Mouse (Mus musculus): ENCODE measurements around the gene Ccdc127. TPM values are rescaled to one million over a fixed set of nuclear protein-coding genes. Genes with fewer than 3 reads are reported as not detected.

Gene Ccdc127
- polyA plus RNA-seq, 1 experiment: 3.4 TPM

DNA sequence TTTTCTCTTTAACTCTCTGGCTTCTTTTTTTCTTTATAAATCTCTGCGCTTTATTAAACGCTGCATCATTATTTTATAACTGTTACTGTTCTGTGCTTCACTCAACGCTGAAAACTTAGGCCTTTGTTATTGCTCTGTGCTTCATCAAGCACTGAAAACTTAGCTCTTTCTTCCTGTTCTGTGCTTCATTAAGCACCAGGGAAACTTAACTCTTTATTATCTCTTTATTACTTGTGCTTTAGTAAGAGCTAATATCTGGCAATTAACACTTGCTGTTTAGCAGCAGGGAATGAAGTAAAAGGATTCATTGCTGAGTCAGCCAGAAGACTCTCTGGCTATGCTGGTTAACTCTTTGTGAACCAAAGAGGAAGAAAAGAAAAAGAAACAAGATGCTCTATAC is 32.2 kb downstream of the Ccdc127 start:
- Histone ChIP-seq H3K4me3 (replicated peaks; ENCODE audit: extremely low read depth, low read depth, low read length) (no peak overlapping the region), H3K4me1 (ENCODE audit: control insufficient read depth, insufficient read depth, low read length) (no peaks in the 10 kb centered on the region)
- no peak for DNase-seq
- 63% methylated on average over 3 of the region's 3 CpGs for WGBS
- TF ChIP-seq CTCF (IDR thresholded peaks at IDR 0.05; ENCODE audit: insufficient read depth, low read length): no peak
- TF ChIP-seq POLR2A (IDR thresholded peaks at IDR 0.05; ENCODE audit: borderline replicate concordance, extremely low read depth, low read depth, low read length): no peak

DNA sequence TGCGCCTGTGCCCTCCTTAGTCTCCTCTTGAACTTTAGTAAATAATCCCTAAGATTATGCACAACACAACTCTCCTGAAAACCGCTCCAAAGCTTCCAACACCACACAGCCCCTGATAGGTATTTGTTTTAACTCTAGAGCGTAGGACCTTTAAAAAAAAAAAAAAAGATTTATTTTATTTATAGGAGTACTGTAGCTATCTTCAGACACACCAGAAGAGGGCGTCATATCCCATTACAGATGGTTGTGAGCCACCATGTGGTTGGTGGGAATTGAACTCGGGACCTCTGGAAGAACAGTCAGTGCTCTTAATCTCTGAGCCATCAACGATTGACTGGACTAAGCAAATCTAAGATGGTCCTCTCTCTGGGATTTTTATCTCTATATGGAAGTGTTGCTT is 39.6 kb downstream of the Ccdc127 start:
- no peaks in the 10 kb centered on the region for H3K4me1 ChIP-seq (ENCODE audit: control insufficient read depth, insufficient read depth, low read length)
- WGBS: 55% methylated on average over 6 of the region's 6 CpGs
- no peak overlapping the region for H3K4me3 ChIP-seq (replicated peaks; ENCODE audit: extremely low read depth, low read depth, low read length)
- TF ChIP-seq POLR2A (IDR thresholded peaks at IDR 0.05; ENCODE audit: borderline replicate concordance, extremely low read depth, low read depth, low read length): no peak
- TF ChIP-seq CTCF (IDR thresholded peaks at IDR 0.05; ENCODE audit: insufficient read depth, low read length): no peak
- no peak for DNase-seq

DNA sequence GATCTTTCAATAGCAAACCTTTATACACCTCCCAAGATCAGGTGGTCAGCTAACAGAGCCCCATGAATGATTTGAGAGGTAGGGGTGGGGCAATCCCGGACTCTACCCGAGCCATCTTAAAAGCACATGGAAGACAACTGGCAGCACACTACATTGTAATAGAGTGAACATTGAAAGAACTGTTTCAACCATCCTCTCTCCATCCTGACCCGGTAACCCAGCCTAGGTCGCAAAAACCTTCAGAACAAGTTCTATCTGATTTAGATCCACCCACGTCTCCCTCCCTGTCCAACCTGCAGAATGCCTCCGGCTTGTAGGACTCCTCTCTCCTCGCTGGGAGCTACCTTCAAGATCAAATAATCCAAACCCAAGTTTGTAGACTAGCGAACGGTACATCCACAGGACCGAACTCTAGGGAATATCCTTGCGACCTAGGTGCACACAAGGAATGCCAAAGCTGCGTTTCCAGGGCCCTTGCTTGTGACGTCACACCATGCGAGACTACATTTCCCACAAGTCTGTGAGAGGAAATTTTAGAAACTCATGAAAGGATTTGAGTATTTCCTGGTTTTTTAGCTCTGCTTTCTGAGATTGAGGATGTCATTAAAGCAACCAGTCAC is 40.4 kb downstream of the Ccdc127 start, which contains the start of gene Zfp72:
Zfp72 (minus strand) TSS at position 466 of the 620 bp plus-strand sequence.
- TF ChIP-seq POLR2A (IDR thresholded peaks at IDR 0.05; ENCODE audit: borderline replicate concordance, extremely low read depth, low read depth, low read length) (peak; percentile 35; the same call in 1 of the 2 replicates), CTCF (IDR thresholded peaks at IDR 0.05; ENCODE audit: insufficient read depth, low read length) (no peak)
- WGBS: 2% methylated on average over 14 of the region's 14 CpGs
- no peaks in the 10 kb centered on the region for H3K4me1 ChIP-seq (ENCODE audit: control insufficient read depth, insufficient read depth, low read length)
- H3K4me3 ChIP-seq (replicated peaks; ENCODE audit: extremely low read depth, low read depth, low read length): peak within 1 kb of the TSS; percentile 65
- peak; percentile 73 for DNase-seq

DNA sequence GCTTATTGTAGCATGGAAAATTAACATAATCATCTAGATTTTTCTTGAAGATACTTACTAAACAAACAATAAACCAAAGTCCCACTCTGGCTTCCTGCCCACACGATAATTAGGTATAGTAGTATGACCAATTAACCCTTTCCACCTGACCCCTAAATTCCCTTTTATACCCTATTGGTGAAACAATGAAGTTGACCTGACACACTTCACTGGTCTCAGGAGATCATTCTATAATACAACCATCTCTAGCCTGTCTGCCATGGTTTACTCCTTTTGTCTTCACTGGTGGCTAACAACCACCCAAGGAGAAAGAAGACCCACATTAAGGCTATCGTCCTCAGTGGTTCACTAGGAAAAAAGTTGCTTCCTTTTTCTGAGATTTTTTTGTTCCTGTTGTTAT is 41.0 kb downstream of the Ccdc127 start:
- Histone ChIP-seq H3K4me3 (replicated peaks; ENCODE audit: extremely low read depth, low read depth, low read length) (no peak overlapping the region), H3K4me1 (ENCODE audit: control insufficient read depth, insufficient read depth, low read length) (no peaks in the 10 kb centered on the region)
- TF ChIP-seq CTCF (IDR thresholded peaks at IDR 0.05; ENCODE audit: insufficient read depth, low read length) (no peak), POLR2A (IDR thresholded peaks at IDR 0.05; ENCODE audit: borderline replicate concordance, extremely low read depth, low read depth, low read length) (no peak)
- no peak for DNase-seq
- 61% methylated on average over 2 of the region's 2 CpGs for WGBS

DNA sequence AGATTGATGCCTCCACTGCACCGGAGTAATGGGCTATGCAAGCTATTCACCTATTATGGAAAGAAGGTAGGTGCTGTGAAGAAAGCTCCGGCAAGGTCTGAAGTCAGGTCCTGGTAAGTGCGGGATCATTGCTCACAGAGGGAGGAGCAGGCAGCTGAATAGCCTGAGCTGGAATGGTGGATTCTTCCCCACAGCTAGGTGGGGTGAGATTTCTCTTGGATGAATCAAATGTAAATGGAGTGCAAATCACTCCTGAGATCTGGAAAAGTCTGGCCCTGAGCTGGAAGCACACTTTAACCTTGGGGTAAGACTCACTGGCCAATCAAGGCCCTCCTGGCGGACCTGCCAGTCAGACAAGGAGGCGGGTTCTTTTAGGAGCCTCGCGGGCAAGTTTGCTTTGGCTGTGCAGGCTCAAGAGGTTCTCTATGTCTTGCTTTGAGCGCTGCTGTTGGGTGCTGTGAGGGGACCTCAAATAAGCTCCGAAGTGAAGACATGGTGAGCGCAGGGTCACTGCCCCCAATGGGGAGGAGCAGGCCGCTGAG is 49.3 kb downstream of the Ccdc127 start, which contains the start of gene Ftl1-ps1:
Ftl1-ps1 (plus strand) TSS at position 397 of the 542 bp plus-strand sequence.
- TF ChIP-seq POLR2A (IDR thresholded peaks at IDR 0.05; ENCODE audit: borderline replicate concordance, extremely low read depth, low read depth, low read length) (no peak), CTCF (IDR thresholded peaks at IDR 0.05; ENCODE audit: insufficient read depth, low read length) (no peak)
- WGBS: 17% methylated on average over 11 of the region's 11 CpGs
- Histone ChIP-seq H3K4me3 (replicated peaks; ENCODE audit: extremely low read depth, low read depth, low read length) (no peak within 1 kb of the TSS), H3K4me1 (ENCODE audit: control insufficient read depth, insufficient read depth, low read length) (no peaks in the 10 kb centered on the region)
- no peak for DNase-seq

Other genes starting within 250 kb of the Ccdc127 start
- gene Slc9a3, start 228.9 kb upstream of the Ccdc127 start, polyA plus RNA-seq (2012; rRNA removed): 0.34 and 0.96 TPM in 2 replicates
- 22.5 and 30.2 TPM in 2 replicates for gene Exoc3, start 141.6 kb upstream of the Ccdc127 start, polyA plus RNA-seq (2012; rRNA removed)
- gene Ahrr, start 58.0 kb upstream of the Ccdc127 start, polyA plus RNA-seq (2012; rRNA removed): 0.34 and 0.40 TPM in 2 replicates
- gene Pdcd6, start 32.7 kb upstream of the Ccdc127 start, polyA plus RNA-seq (2012; rRNA removed): 66.8 and 78.3 TPM in 2 replicates
- 65.4 and 101 TPM in 2 replicates for gene Sdha, start within 50 bp of the Ccdc127 start, polyA plus RNA-seq (2012; rRNA removed)
- gene Lrrc14b, start 13.7 kb downstream of the Ccdc127 start, polyA plus RNA-seq (2012; rRNA removed): 1.2 and 3.7 TPM in 2 replicates
- 0.19 and 0.39 TPM in 2 replicates for gene Zfp72, start 40.5 kb downstream of the Ccdc127 start, polyA plus RNA-seq (2012; rRNA removed)
- gene Ftl1-ps1, start 49.4 kb downstream of the Ccdc127 start, polyA plus RNA-seq (2012; rRNA removed): 24.2 and 28.6 TPM in 2 replicates
- gene Zfp825, start 143.7 kb downstream of the Ccdc127 start, polyA plus RNA-seq (2012; rRNA removed): 0.87 and 0.96 TPM in 2 replicates

Measured in lung, adult 2 months (tissue).